Mouse (Mus musculus) MEL (cell line): ENCODE measurements around the gene Adgb.

Source experiments
- CTCF ChIP-seq, 3 experiments: IDR thresholded peaks in 2 of 3; conservative IDR thresholded peaks in 1 of 3; 2 replicates each; pipeline ENCODE4 v1.5.1; 2011 to 2012; ENCODE audit warnings: low read length in 3 of 3, low read depth in 2 of 3, mild to moderate bottlenecking in 2 of 3, improper control_type of control experiment in 1 of 3, inconsistent platforms in 1 of 3, mixed read lengths in 1 of 3, moderate library complexity in 1 of 3; ENCODE audit not compliant: control insufficient read depth in 1 of 3, insufficient read depth in 1 of 3, poor library complexity in 1 of 3, severe bottlenecking in 1 of 3
- E2F4 ChIP-seq: IDR thresholded peaks from 2 replicates; pipeline ENCODE4 v1.6.1; 2011; ENCODE audit warnings: low read depth, low read length, improper control_type of control experiment, borderline replicate concordance
- GATA1 ChIP-seq: IDR thresholded peaks from 2 replicates; pipeline ENCODE4 v1.6.1; 2011; ENCODE audit warnings: low read depth, low read length, improper control_type of control experiment
- HCFC1 ChIP-seq: IDR thresholded peaks from 2 replicates; pipeline ENCODE4 v1.6.1; 2012; ENCODE audit warnings: low read depth, mild to moderate bottlenecking, inconsistent platforms, low read length, improper control_type of control experiment, moderate library complexity
- MYB ChIP-seq: IDR thresholded peaks from 2 replicates; pipeline ENCODE4 v1.6.1; 2011; ENCODE audit warnings: mild to moderate bottlenecking, low read depth, low read length, improper control_type of control experiment
- POLR2A ChIP-seq, 2 experiments: IDR thresholded peaks; 2 replicates each; pipeline ENCODE4 v1.6.1; 2011 to 2012; ENCODE audit warnings: low read length in 2 of 2, mild to moderate bottlenecking in 2 of 2, control low read depth in 1 of 2, improper control_type of control experiment in 1 of 2, low read depth in 1 of 2, moderate library complexity in 1 of 2; ENCODE audit not compliant: control insufficient read depth in 1 of 2, insufficient read depth in 1 of 2, poor library complexity in 1 of 2
- POLR2AphosphoS5 ChIP-seq: IDR thresholded peaks from 2 replicates; pipeline ENCODE4 v1.6.1; 2012; ENCODE audit warnings: low read depth, borderline replicate concordance, mild to moderate bottlenecking, inconsistent platforms, low read length, moderate library complexity, mixed read lengths
- RCOR1 ChIP-seq: IDR thresholded peaks from 2 replicates; pipeline ENCODE4 v1.6.1; 2012; ENCODE audit warnings: low read depth, mild to moderate bottlenecking, inconsistent platforms, low read length, improper control_type of control experiment
- USF2 ChIP-seq, 2 experiments: IDR thresholded peaks; 2 replicates each; pipeline ENCODE4 v1.6.1; 2011 to 2012; ENCODE audit warnings: improper control_type of control experiment in 2 of 2, low read length in 2 of 2, borderline replicate concordance in 1 of 2, inconsistent platforms in 1 of 2, low read depth in 1 of 2, mild to moderate bottlenecking in 1 of 2; ENCODE audit not compliant: insufficient read depth in 1 of 2

DNA sequence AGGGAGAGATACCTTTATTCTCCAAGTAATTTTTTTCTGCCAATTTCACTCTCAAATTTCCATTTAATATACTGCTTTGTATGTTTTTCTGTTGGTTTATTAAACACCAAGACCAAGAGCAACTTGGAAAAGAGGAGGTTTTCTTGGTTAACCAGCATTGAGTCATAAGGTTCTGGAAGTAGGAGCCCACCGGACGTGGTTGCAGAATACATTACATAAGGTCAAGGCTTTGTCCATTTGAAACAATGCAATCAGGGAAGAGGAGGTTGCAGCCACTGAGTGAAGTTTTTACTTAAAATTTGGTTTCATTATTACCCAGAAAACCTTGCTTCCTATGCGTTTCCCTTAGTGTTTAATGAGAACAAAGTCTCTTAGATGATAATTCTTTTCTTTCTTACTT lies 119.9 kb downstream of the Adgb start:
- TF ChIP-seq POLR2A (IDR thresholded peaks at IDR 0.05; ENCODE audit: control insufficient read depth in 1 of 2, insufficient read depth in 1 of 2, low read depth in 1 of 2, low read length in 2 of 2, poor library complexity in 1 of 2) (no peak), E2F4 (no peak), CTCF (IDR thresholded peaks at IDR 0.05 in 2 of 3, conservative IDR thresholded peaks at IDR 0.05 in 1 of 3; ENCODE audit: control insufficient read depth in 1 of 3, insufficient read depth in 1 of 3, low read depth in 2 of 3, low read length in 3 of 3, poor library complexity in 1 of 3, severe bottlenecking in 1 of 3) (no peak), RCOR1 (no peak), USF2 (IDR thresholded peaks at IDR 0.05; ENCODE audit: borderline replicate concordance in 1 of 2, insufficient read depth in 1 of 2, low read depth in 1 of 2, low read length in 2 of 2) (no peak), MYB (no peak), HCFC1 (no peak), GATA1 (no peak), POLR2AphosphoS5 (no peak)
